Comparison of ENCODE assay signal across 20 mouse cellular contexts in the genomic region with DNA sequence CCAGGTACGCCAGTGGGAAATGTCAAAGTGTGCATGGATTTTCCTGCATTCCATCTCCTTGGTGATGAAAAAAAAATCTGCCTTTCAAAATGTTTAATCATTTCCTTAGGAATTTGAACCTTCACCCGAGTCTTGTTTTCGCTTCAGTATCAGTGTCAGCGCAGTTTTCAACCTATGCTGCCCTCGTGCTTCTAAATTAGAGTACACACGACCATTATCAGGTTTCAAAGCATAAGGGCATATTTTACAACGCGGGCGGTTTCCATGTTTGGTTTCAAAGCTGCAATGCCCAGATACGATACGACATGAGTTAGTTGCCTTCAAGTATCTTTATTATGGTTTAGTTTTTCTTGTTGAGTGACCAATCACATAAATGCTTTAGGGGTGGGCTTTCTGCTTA.
DNase-seq lines count a peak whose midpoint lies in the region; ATAC-seq and TF ChIP-seq lines count a peak whose summit lies in the region.
"Had no signal": no experiment of that assay in that cellular context is flagged by ENCODE, and none has a peak within 500 bp of the region (broad histone marks: within the 10 kb centered on the region; RNA-seq: fewer than 3 reads in every experiment).

No protein-coding gene starts in this region.

- H3K9ac ChIP-seq in hindbrain, embryonic 11.5 days (ENCODE audit: low read depth, low read length) = no peak overlapping the region
- H3K9ac ChIP-seq in hindbrain, embryonic 16.5 days (ENCODE audit: low read depth, low read length) = no peak overlapping the region
- no peak overlapping the region for H3K9ac ChIP-seq in stomach, embryonic 14.5 days (replicated peaks; ENCODE audit: low read depth, low read length)
- no peak overlapping the region for H3K9ac ChIP-seq in stomach, postnatal 0 days (ENCODE audit: low read length)
- no peak overlapping the region for H3K9ac ChIP-seq in kidney, embryonic 16.5 days (replicated peaks; ENCODE audit: low read length)
- H3K9ac ChIP-seq: heart, embryonic 15.5 days; limb, embryonic 15.5 days; liver, postnatal 0 days; midbrain, embryonic 13.5 days had no signal

- no peaks in the 10 kb centered on the region for H3K9me3 ChIP-seq in hindbrain, embryonic 11.5 days (ENCODE audit: control insufficient read depth, low read length)
- no peaks in the 10 kb centered on the region for H3K9me3 ChIP-seq in hindbrain, embryonic 16.5 days (ENCODE audit: control insufficient read depth, low read length)
- no peaks in the 10 kb centered on the region for H3K9me3 ChIP-seq in stomach, embryonic 14.5 days (ENCODE audit: control insufficient read depth, low read depth, low read length)
- no peaks in the 10 kb centered on the region for H3K9me3 ChIP-seq in stomach, postnatal 0 days (ENCODE audit: control insufficient read depth, low read length)
- no peaks in the 10 kb centered on the region for H3K9me3 ChIP-seq in kidney, embryonic 16.5 days (ENCODE audit: low read length)
- H3K9me3 ChIP-seq: G1E; heart, embryonic 15.5 days; limb, embryonic 15.5 days; midbrain, embryonic 13.5 days had no signal

- no peaks in the 10 kb centered on the region for H3K4me1 ChIP-seq in hindbrain, embryonic 11.5 days (replicated peaks; ENCODE audit: control insufficient read depth, insufficient read depth, low read length)
- no peaks in the 10 kb centered on the region for H3K4me1 ChIP-seq in hindbrain, embryonic 16.5 days (ENCODE audit: control insufficient read depth, insufficient read depth, low read depth, low read length)
- H3K4me1 ChIP-seq in stomach, embryonic 14.5 days (ENCODE audit: control insufficient read depth, insufficient read depth, low read length) = no peaks in the 10 kb centered on the region
- H3K4me1 ChIP-seq in stomach, postnatal 0 days (replicated peaks; ENCODE audit: control insufficient read depth, insufficient read depth) = no peaks in the 10 kb centered on the region
- no peaks in the 10 kb centered on the region; the same call in 1 of the 2 replicates for H3K4me1 ChIP-seq in kidney, embryonic 16.5 days (ENCODE audit: insufficient read depth, low read length)
- H3K4me1 ChIP-seq: heart, embryonic 15.5 days; limb, embryonic 15.5 days; midbrain, embryonic 13.5 days had no signal

- no peak for ATAC-seq in hindbrain, embryonic 11.5 days (ENCODE audit: low FRiP score)
- ATAC-seq in hindbrain, embryonic 16.5 days = no peak
- 0 out of 2 replicates have a peak, but pooled peaks have one; percentile 58 for ATAC-seq in stomach, embryonic 14.5 days (ENCODE audit: insufficient number of reproducible peaks, insufficient read depth, low FRiP score, low read depth)
- ATAC-seq in stomach, postnatal 0 days (ENCODE audit: low FRiP score, low TSS enrichment) = no peak
- ATAC-seq in kidney, embryonic 16.5 days (ENCODE audit: low FRiP score, low TSS enrichment) = no peak
- no peak for ATAC-seq in megakaryocyte, adult 5-6 weeks (ENCODE audit: poor library complexity, severe bottlenecking)
- ATAC-seq: CD4-positive, CD25-positive, alpha-beta regulatory T cell, adult 4 months; forebrain, embryonic 16.5 days; inflammation-experienced regulatory T-cells, adult 6 months; liver, postnatal 0 days; midbrain, embryonic 13.5 days had no signal

- no peaks in the 10 kb centered on the region for H3K27me3 ChIP-seq in hindbrain, embryonic 11.5 days (ENCODE audit: control insufficient read depth, insufficient read depth, low read length)
- H3K27me3 ChIP-seq in hindbrain, embryonic 16.5 days (replicated peaks; ENCODE audit: control insufficient read depth, insufficient read depth, low read length) = no peaks in the 10 kb centered on the region
- H3K27me3 ChIP-seq in stomach, embryonic 14.5 days (ENCODE audit: control insufficient read depth, insufficient read depth, low read length) = no peaks in the 10 kb centered on the region
- no peaks in the 10 kb centered on the region for H3K27me3 ChIP-seq in stomach, postnatal 0 days (ENCODE audit: control insufficient read depth, insufficient read depth, low read length)
- no peaks in the 10 kb centered on the region for H3K27me3 ChIP-seq in kidney, embryonic 16.5 days (ENCODE audit: insufficient read depth, low read length)
- H3K27me3 ChIP-seq: heart, embryonic 15.5 days; limb, embryonic 15.5 days; midbrain, embryonic 13.5 days had no signal

- DNase-seq in hindbrain, embryonic 11.5 days (ENCODE audit: low spot score) = peak; percentile 2
- DNase-seq in stomach, postnatal 0 days (ENCODE audit: low spot score) = no peak
- no peak for DNase-seq in left cerebral cortex, adult 9 months (ENCODE audit: low spot score in 2 of 2)
- no peak for DNase-seq in thymus, postnatal 14 days
- DNase-seq: cerebellum, adult 9-10 months; gastrocnemius, postnatal 10 days; heart, adult 2 months; liver, postnatal 0 days had no signal

- H3K36me3 ChIP-seq in hindbrain, embryonic 11.5 days (ENCODE audit: control insufficient read depth, insufficient read depth, low read length) = no peaks in the 10 kb centered on the region
- H3K36me3 ChIP-seq in hindbrain, embryonic 16.5 days (ENCODE audit: control insufficient read depth, insufficient read depth, low read length) = no peaks in the 10 kb centered on the region
- H3K36me3 ChIP-seq in stomach, embryonic 14.5 days (ENCODE audit: control insufficient read depth, insufficient read depth, low read length) = no peaks in the 10 kb centered on the region
- H3K36me3 ChIP-seq in stomach, postnatal 0 days (ENCODE audit: control insufficient read depth, insufficient read depth, low read length) = no peaks in the 10 kb centered on the region
- H3K36me3 ChIP-seq in kidney, embryonic 16.5 days (ENCODE audit: insufficient read depth, low read length) = no peaks in the 10 kb centered on the region
- H3K36me3 ChIP-seq: G1E; heart, embryonic 15.5 days; limb, embryonic 15.5 days; midbrain, embryonic 13.5 days had no signal

- no peak overlapping the region for H3K27ac ChIP-seq in hindbrain, embryonic 11.5 days (ENCODE audit: low read depth, low read length)
- H3K27ac ChIP-seq in hindbrain, embryonic 16.5 days (ENCODE audit: low read depth, low read length) = no peak overlapping the region
- no peak overlapping the region for H3K27ac ChIP-seq in stomach, embryonic 14.5 days (ENCODE audit: low read length)
- H3K27ac ChIP-seq in stomach, postnatal 0 days (replicated peaks) = no peak overlapping the region; the same call in 1 of the 2 replicates
- H3K27ac ChIP-seq in kidney, embryonic 16.5 days (ENCODE audit: low read length) = no peak overlapping the region
- H3K27ac ChIP-seq: heart, adult 2 months; heart, embryonic 15.5 days; limb, embryonic 15.5 days; macrophage; midbrain, embryonic 13.5 days had no signal

- TF ChIP-seq CTCF in stomach, postnatal 0 days (IDR thresholded peaks at IDR 0.05; ENCODE audit: low read depth) = no peak

- no peak overlapping the region for H3K4me3 ChIP-seq in hindbrain, embryonic 11.5 days (ENCODE audit: low read depth, low read length)
- H3K4me3 ChIP-seq in hindbrain, embryonic 16.5 days (ENCODE audit: low read length) = no peak overlapping the region
- H3K4me3 ChIP-seq in stomach, embryonic 14.5 days (ENCODE audit: low read depth, low read length) = no peak overlapping the region
- no peak overlapping the region for H3K4me3 ChIP-seq in stomach, postnatal 0 days (ENCODE audit: low read depth, low read length)
- no peak overlapping the region for H3K4me3 ChIP-seq in kidney, embryonic 16.5 days (ENCODE audit: low read length)
- H3K4me3 ChIP-seq: heart, adult 2 months; heart, embryonic 15.5 days; limb, embryonic 15.5 days; midbrain, embryonic 13.5 days had no signal

- 66% methylated on average over 11 of the region's 11 CpGs for WGBS in hindbrain, embryonic 11.5 days
- 78% methylated on average over 11 of the region's 11 CpGs for WGBS in hindbrain, embryonic 16.5 days
- 40% methylated on average over 11 of the region's 11 CpGs for WGBS in stomach, embryonic 14.5 days
- WGBS in stomach, postnatal 0 days = 38% methylated on average over 11 of the region's 11 CpGs
- 24% methylated on average over 11 of the region's 11 CpGs for WGBS in kidney, embryonic 16.5 days

- TF ChIP-seq EP300 in stomach, postnatal 0 days (optimal IDR thresholded peaks at IDR 0.05) = no peak

- no peak overlapping the region for H3K4me2 ChIP-seq in hindbrain, embryonic 11.5 days (replicated peaks; ENCODE audit: low read depth, low read length)
- no peak overlapping the region for H3K4me2 ChIP-seq in hindbrain, embryonic 16.5 days (ENCODE audit: low read length)
- no peak overlapping the region for H3K4me2 ChIP-seq in stomach, embryonic 14.5 days (replicated peaks; ENCODE audit: low read depth, low read length)
- no peak overlapping the region for H3K4me2 ChIP-seq in stomach, postnatal 0 days (replicated peaks; ENCODE audit: low read depth)
- H3K4me2 ChIP-seq in kidney, embryonic 16.5 days (replicated peaks; ENCODE audit: low read depth, low read length) = peak overlapping the region; percentile 10
- H3K4me2 ChIP-seq: heart, embryonic 15.5 days; limb, embryonic 15.5 days; midbrain, embryonic 13.5 days had no signal
